Mouse (Mus musculus) lung, embryonic 14.5 days (tissue): ENCODE measurements at regions not wholly inside any gene's neighbourhood (a gene's known extent, or its start where the extent isn't known, plus 50 kb on each side); places are given as distances from the start of the nearest gene placed in this dataset.
"Not testable (repeated sequence)": the region's sequence is repeated elsewhere in the genome, so short reads cannot be mapped to it uniquely, and the experiment has no call there.

Experiments
- ATAC-seq: fragments of 200-750 bp; cut with Nextera tagmentation; 2 replicates; pipeline ENCODE4 v1.8.0; 2017; ENCODE audit warnings: mild to moderate bottlenecking, moderate TSS enrichment, moderate library complexity; ENCODE audit not compliant: insufficient read depth
- DNase-seq: peaks from one replicate; pipeline ENCODE4 v3.0.0-alpha.2; 2015
- H3K27ac ChIP-seq: fragments of 300-500 bp; sonication (generic); 2 replicates; pipeline ENCODE4 v1.5.1; 2014; ENCODE audit warnings: low read depth, mild to moderate bottlenecking, moderate library complexity
- H3K27me3 ChIP-seq: fragments of 300-500 bp; sonication (generic); 2 replicates; pipeline ENCODE4 v1.6.1; 2014; ENCODE audit warnings: low read length, control low read depth; ENCODE audit not compliant: insufficient read depth
- H3K36me3 ChIP-seq: fragments of 300-500 bp; sonication (generic); 2 replicates; pipeline ENCODE4 v1.6.1; 2014; ENCODE audit warnings: control low read depth; ENCODE audit not compliant: insufficient read depth
- H3K4me1 ChIP-seq: fragments of 300-500 bp; sonication (generic); 2 replicates; pipeline ENCODE4 v1.6.1; 2014; ENCODE audit warnings: antibody characterized with exemption, control low read depth; ENCODE audit not compliant: insufficient read depth
- H3K4me2 ChIP-seq: fragments of 300-500 bp; sonication (generic); 2 replicates; pipeline ENCODE4 v1.6.1; 2014; ENCODE audit warnings: mild to moderate bottlenecking
- H3K4me3 ChIP-seq: fragments of 300-500 bp; sonication (generic); 2 replicates; pipeline ENCODE4 v1.5.1; 2014; ENCODE audit warnings: low read depth, low read length
- H3K9ac ChIP-seq: fragments of 300-500 bp; sonication (generic); 2 replicates; pipeline ENCODE4 v1.6.1; 2014
- H3K9me3 ChIP-seq: fragments of 300-500 bp; sonication (generic); 2 replicates; pipeline ENCODE4 v1.6.1; 2016; ENCODE audit warnings: low read depth, low read length, control low read depth
- CTCF ChIP-seq: IDR thresholded peaks from 2 replicates; pipeline ENCODE4 v1.5.1; 2016; ENCODE audit warnings: antibody characterized with exemption, low read depth
- WGBS: fragments of 180-500 bp; shearing (Covaris S2); extraction: QIAGEN DNeasy Blood & Tissue Kit; methylation state at CpG from one replicate; pipeline ENCODE4 v1.1.7; 2014; 5-methylcytosine and 5-hydroxymethylcytosine counted together

DNA sequence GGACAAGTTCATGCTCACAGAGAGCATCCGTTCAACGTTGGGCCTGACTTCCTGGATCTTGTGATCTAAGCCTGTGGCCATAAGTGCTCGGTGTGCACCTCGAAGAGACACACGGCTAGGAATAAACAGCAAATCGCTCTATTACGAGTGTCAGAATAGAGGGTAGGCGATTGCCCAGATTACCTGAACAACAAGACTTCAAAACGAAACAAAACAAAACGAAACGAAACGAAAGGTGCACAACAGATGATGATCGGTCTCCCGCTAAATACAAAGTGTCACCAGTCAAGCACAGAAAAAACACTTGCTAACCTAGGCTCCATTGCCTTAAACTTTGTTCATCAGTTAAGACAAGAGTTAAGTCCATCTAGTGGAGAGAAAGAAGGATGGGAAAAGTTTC is 67.4 kb downstream of the Pdia4 start:
- H3K36me3 ChIP-seq, H3K4me3 ChIP-seq, H3K9ac ChIP-seq, H3K9me3 ChIP-seq, DNase-seq, H3K27ac ChIP-seq, H3K4me1 ChIP-seq, ATAC-seq, H3K4me2 ChIP-seq, H3K27me3 ChIP-seq: not testable (repeated sequence)
- WGBS, result 81% methylated on average over 8 of the region's 14 CpGs

DNA sequence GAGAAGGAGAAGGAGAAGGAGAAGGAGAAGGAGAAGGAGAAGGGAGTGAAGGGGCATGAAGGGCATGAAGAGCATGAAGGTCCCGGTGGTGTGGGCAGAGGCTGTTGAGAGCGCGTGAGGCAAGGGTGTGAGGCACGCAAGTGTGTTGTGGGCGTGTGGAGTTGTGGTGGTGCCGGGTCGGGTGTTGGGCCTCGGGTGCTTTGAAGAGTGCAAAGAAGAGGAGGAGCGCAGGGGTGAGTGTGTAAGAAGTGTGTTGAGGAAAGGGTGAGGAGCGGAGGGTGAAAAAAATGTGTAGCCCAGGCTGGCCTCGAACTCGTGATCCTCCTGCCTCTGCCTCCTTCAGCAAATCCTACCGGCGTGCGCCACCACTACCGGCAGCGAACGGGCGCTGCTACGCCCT is 69.4 kb downstream of the Pdia4 start:
- not testable (repeated sequence) for H3K9ac ChIP-seq, H3K9me3 ChIP-seq, H3K36me3 ChIP-seq, H3K27me3 ChIP-seq, H3K4me2 ChIP-seq, DNase-seq, H3K4me1 ChIP-seq, ATAC-seq, H3K27ac ChIP-seq, H3K4me3 ChIP-seq
- WGBS, result no CpG with 5 or more reads among the region's 20 CpGs

DNA sequence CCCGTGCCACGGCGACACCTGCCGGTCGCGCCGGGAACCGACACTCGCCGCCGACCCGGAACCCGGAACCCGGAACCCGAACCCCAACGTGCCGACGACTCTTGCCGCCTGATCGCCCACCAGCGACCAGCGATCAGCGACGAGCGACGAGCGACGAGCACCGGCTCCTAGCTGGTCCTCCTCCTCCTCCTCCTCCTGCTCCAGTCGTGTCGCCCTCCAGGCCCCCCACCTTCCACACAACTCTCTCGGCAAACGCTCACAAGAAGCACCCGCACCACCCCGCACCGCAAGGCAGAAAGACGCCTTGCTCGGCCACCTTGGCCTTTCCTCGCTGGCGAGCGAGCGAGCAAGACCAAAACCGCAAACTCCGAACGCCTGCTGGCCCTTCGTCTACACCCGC is 73.0 kb downstream of the Pdia4 start:
- H3K4me1 ChIP-seq, H3K27me3 ChIP-seq, H3K36me3 ChIP-seq, ATAC-seq, H3K9me3 ChIP-seq, H3K27ac ChIP-seq, H3K9ac ChIP-seq: not testable (repeated sequence)
- DNase-seq, result peak; percentile 9
- Histone ChIP-seq H3K4me2 (peak overlapping the region; percentile 50), H3K4me3 (peak overlapping the region; percentile 30)
- 0 out of 2 replicates have a peak, but pooled peaks have one; percentile 13 for TF ChIP-seq CTCF
- WGBS, result 3% methylated on average over 14 of the region's 47 CpGs

DNA sequence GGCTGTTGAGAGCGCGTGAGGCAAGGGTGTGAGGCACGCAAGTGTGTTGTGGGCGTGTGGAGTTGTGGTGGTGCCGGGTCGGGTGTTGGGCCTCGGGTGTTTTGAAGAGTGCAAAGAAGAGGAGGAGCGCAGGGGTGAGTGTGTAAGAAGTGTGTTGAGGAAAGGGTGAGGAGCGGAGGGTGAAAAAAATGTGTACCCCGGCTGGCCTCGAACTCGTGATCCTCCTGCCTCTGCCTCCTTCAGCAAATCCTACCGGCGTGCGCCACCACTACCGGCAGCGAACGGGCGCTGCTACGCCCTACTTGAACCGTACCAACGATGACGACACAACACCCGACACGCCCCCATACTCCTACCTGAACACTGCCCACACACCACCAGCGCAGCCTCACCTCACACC is 73.5 kb downstream of the Pdia4 start:
- not testable (repeated sequence) for H3K4me3 ChIP-seq, DNase-seq, H3K9me3 ChIP-seq, H3K9ac ChIP-seq, H3K4me1 ChIP-seq, H3K27ac ChIP-seq, H3K4me2 ChIP-seq, H3K27me3 ChIP-seq, ATAC-seq, H3K36me3 ChIP-seq
- 7% methylated on average over 10 of the region's 26 CpGs for WGBS

DNA sequence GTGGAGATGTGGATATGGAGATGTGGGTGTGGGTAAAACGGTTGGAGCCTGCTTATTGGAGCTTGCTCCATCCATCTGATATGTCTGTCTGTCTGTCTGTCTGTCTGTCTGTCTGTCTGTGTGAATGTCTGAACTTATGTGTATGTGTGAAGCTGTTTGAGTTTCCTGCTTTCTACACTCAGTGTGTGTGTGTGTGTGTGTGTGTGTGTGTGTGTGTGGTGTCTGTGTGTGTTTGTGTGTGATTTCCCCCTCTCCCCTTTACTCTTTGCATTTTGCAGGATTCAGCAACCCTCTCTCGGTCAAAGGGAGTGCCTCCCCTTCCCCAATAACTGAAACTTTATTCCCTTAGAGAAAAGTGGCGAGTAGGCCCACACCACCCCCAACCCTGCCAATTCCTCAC is 75.3 kb downstream of the Pdia4 start:
- not testable (repeated sequence) for H3K27me3 ChIP-seq, H3K9ac ChIP-seq, H3K9me3 ChIP-seq, ATAC-seq, H3K36me3 ChIP-seq, DNase-seq, H3K27ac ChIP-seq, H3K4me3 ChIP-seq, H3K4me1 ChIP-seq, H3K4me2 ChIP-seq
- no CpG with 5 or more reads among the region's 3 CpGs for WGBS
